Mouse (Mus musculus) urinary bladder, postnatal 36 days (tissue): ENCODE results near the gene Insc.
"Not testable (repeated sequence)": the region's sequence is repeated elsewhere in the genome, so short reads cannot be mapped to it uniquely, and the experiment has no call there.

ENCODE experiments used
- DNase-seq, 2 experiments: peaks; one replicate each; pipeline ENCODE4 v3.0.0; 2022; ENCODE audit warnings: low spot score in 2 of 2, mixed read lengths in 1 of 2

Insc gene

GRCm38 (mm10) chr7:114743022-114743780 is at the start of gene Insc:
Gene Insc, plus strand, starts transcription at chr7:114743694.
- DNase-seq, result no peak

GRCm38 (mm10) chr7:114700871-114701270 is 42.6 kb upstream of the Insc start:
- no peak for DNase-seq

GRCm38 (mm10) chr7:114706716-114707115 is 36.8 kb upstream of the Insc start:
- peak in 1 of 2 experiments; percentile 31 for DNase-seq

- no peak for DNase-seq
Observed at GRCm38 (mm10) chr7:114707398-114707797, 36.1 kb upstream of the Insc start.

- no peak for DNase-seq
Observed at GRCm38 (mm10) chr7:114710419-114710818, 33.1 kb upstream of the Insc start.

- DNase-seq, result no peak
Observed at GRCm38 (mm10) chr7:114712523-114712922, 31.0 kb upstream of the Insc start.

- DNase-seq, result no peak
Observed at GRCm38 (mm10) chr7:114718300-114718699, 25.2 kb upstream of the Insc start, which contains the start of gene Calcb. Gene Calcb, plus strand, starts transcription at chr7:114718643.

- DNase-seq, result peak; percentile 45 to 54
Observed at GRCm38 (mm10) chr7:114719381-114720131, 23.9 kb upstream of the Insc start.

- DNase-seq, result not testable (repeated sequence)
Observed at GRCm38 (mm10) chr7:114729696-114730095, 13.8 kb upstream of the Insc start.

GRCm38 (mm10) chr7:114731175-114731574 is 12.3 kb upstream of the Insc start:
- no peak for DNase-seq

- not testable (repeated sequence) for DNase-seq
Observed at GRCm38 (mm10) chr7:114731700-114732099, 11.8 kb upstream of the Insc start.

GRCm38 (mm10) chr7:114736256-114736655 is 7.2 kb upstream of the Insc start:
- DNase-seq, result no peak

- DNase-seq, result no peak
Observed at GRCm38 (mm10) chr7:114738166-114738565, 5.3 kb upstream of the Insc start.

- no peak for DNase-seq
Observed at GRCm38 (mm10) chr7:114740360-114741165, 2.9 kb upstream of the Insc start.

- no peak for DNase-seq
Observed at GRCm38 (mm10) chr7:114744639-114745245, 1.2 kb downstream of the Insc start.

GRCm38 (mm10) chr7:114745481-114746271 is 2.2 kb downstream of the Insc start:
- DNase-seq, result no peak

- no peak for DNase-seq
Observed at GRCm38 (mm10) chr7:114747596-114747995, 4.1 kb downstream of the Insc start.

GRCm38 (mm10) chr7:114748239-114748638 is 4.7 kb downstream of the Insc start:
- DNase-seq, result no peak

GRCm38 (mm10) chr7:114753471-114753870 is 10.0 kb downstream of the Insc start:
- DNase-seq, result no peak

GRCm38 (mm10) chr7:114754196-114754595 is 10.7 kb downstream of the Insc start:
- DNase-seq, result no peak

GRCm38 (mm10) chr7:114754626-114755025 is 11.1 kb downstream of the Insc start:
- no peak for DNase-seq
